Mouse (Mus musculus): ENCODE data around the gene Rnft2. TPM values are rescaled to one million over a fixed set of nuclear protein-coding genes. Genes with fewer than 3 reads are reported as not detected.

Gene Rnft2
- polyA plus RNA-seq, 1 experiment from 2014 or later = 11.9 TPM

GRCm38 (mm10) chr5:118199670-118200069 lies 45.2 kb downstream of the Rnft2 start:
- H3K4me1 ChIP-seq (ENCODE audit: control insufficient read depth, insufficient read depth, low read length) = no peaks in the 10 kb centered on the region
- H3K9me3 ChIP-seq (replicated peaks; ENCODE audit: control insufficient read depth, low read length, poor library complexity, severe bottlenecking) = no peaks in the 10 kb centered on the region
- no peak overlapping the region for H3K27ac ChIP-seq (ENCODE audit: low read length)
- no peak overlapping the region for H3K9ac ChIP-seq (ENCODE audit: low read depth, low read length)
- no peak overlapping the region for H3K4me3 ChIP-seq (ENCODE audit: low read depth, low read length)
- 78% methylated on average over 5 of the region's 5 CpGs for WGBS
- no peak for ATAC-seq
- H3K4me2 ChIP-seq (ENCODE audit: low read length) = no peak overlapping the region
- H3K36me3 ChIP-seq (ENCODE audit: control insufficient read depth, insufficient read depth, low read length) = peaks cover 23% of the 10 kb centered on the region
- no peaks in the 10 kb centered on the region for H3K27me3 ChIP-seq (ENCODE audit: control insufficient read depth, insufficient read depth, low read depth, low read length)

DNA sequence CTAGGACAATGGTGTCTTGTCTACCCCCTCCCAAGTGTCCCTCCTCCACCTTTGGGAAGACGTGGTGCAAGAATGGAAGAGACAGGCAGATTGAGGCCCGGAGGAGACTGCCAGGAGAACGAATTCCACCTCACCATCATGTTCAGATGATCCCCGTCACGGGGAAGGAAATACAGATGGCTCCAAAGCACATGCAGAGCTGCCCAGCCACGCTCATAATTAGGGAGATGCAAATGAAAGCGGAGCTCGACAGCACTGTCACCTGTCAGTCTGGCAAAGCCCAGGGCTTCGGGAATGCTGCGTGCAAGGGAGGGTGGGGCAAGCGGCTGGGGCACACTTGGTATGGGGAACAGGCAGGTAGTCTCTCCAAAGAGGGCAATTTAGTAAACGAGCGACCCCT lies 47.5 kb downstream of the Rnft2 start:
- Histone ChIP-seq H3K9ac (ENCODE audit: low read depth, low read length) (no peak overlapping the region), H3K4me1 (ENCODE audit: control insufficient read depth, insufficient read depth, low read length) (peaks cover 4% of the 10 kb centered on the region), H3K36me3 (ENCODE audit: control insufficient read depth, insufficient read depth, low read length) (peaks cover 19% of the 10 kb centered on the region), H3K27me3 (ENCODE audit: control insufficient read depth, insufficient read depth, low read depth, low read length) (no peaks in the 10 kb centered on the region), H3K9me3 (replicated peaks; ENCODE audit: control insufficient read depth, low read length, poor library complexity, severe bottlenecking) (no peaks in the 10 kb centered on the region), H3K4me3 (ENCODE audit: low read depth, low read length) (no peak overlapping the region), H3K4me2 (ENCODE audit: low read length) (no peak overlapping the region), H3K27ac (ENCODE audit: low read length) (no peak overlapping the region)
- 78% methylated on average over 13 of the region's 13 CpGs for WGBS
- no peak for ATAC-seq

- Histone ChIP-seq H3K36me3 (ENCODE audit: control insufficient read depth, insufficient read depth, low read length) (no peaks in the 10 kb centered on the region), H3K27ac (ENCODE audit: low read length) (no peak overlapping the region), H3K9ac (ENCODE audit: low read depth, low read length) (no peak overlapping the region), H3K27me3 (ENCODE audit: control insufficient read depth, insufficient read depth, low read depth, low read length) (no peaks in the 10 kb centered on the region), H3K4me2 (ENCODE audit: low read length) (no peak overlapping the region), H3K4me3 (ENCODE audit: low read depth, low read length) (no peak overlapping the region), H3K4me1 (ENCODE audit: control insufficient read depth, insufficient read depth, low read length) (peaks cover 13% of the 10 kb centered on the region), H3K9me3 (replicated peaks; ENCODE audit: control insufficient read depth, low read length, poor library complexity, severe bottlenecking) (no peaks in the 10 kb centered on the region)
- ATAC-seq = 0 out of 2 replicates have a peak, but pooled peaks have one; percentile 3
- 19% methylated on average over 18 of the region's 18 CpGs for WGBS
Observed at GRCm38 (mm10) chr5:118192221-118192620, 52.7 kb downstream of the Rnft2 start.

DNA sequence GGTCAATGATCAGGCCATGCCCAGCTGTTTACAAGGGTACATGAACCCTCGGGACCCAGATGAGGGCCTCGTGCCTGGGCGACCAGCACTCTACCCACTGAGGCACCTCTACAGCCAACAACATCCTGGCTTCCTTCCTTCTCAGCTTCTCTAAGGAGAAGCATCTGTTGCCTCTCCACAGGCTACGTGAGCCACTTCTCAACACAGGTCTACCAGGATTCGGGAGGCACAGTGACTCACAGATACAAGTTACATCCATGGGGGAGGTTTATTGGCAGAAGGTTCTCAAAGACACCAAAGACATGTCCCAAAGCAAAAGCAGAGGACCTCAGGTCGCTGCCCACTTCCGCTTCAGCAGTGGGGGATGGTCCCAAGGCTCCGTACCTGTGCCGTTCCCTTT lies 54.4 kb downstream of the Rnft2 start:
- H3K4me2 ChIP-seq (ENCODE audit: low read length) = no peak overlapping the region
- no peaks in the 10 kb centered on the region for H3K36me3 ChIP-seq (ENCODE audit: control insufficient read depth, insufficient read depth, low read length)
- no peak overlapping the region for H3K4me3 ChIP-seq (ENCODE audit: low read depth, low read length)
- no peak overlapping the region for H3K9ac ChIP-seq (ENCODE audit: low read depth, low read length)
- H3K4me1 ChIP-seq (ENCODE audit: control insufficient read depth, insufficient read depth, low read length) = peaks cover 13% of the 10 kb centered on the region
- WGBS = 90% methylated on average over 9 of the region's 9 CpGs
- no peak for ATAC-seq
- H3K9me3 ChIP-seq (replicated peaks; ENCODE audit: control insufficient read depth, low read length, poor library complexity, severe bottlenecking) = no peaks in the 10 kb centered on the region
- H3K27ac ChIP-seq (ENCODE audit: low read length) = no peak overlapping the region
- H3K27me3 ChIP-seq (ENCODE audit: control insufficient read depth, insufficient read depth, low read depth, low read length) = no peaks in the 10 kb centered on the region

GRCm38 (mm10) chr5:118188356-118188755 lies 56.6 kb downstream of the Rnft2 start:
- Histone ChIP-seq H3K9me3 (replicated peaks; ENCODE audit: control insufficient read depth, low read length, poor library complexity, severe bottlenecking) (no peaks in the 10 kb centered on the region), H3K36me3 (ENCODE audit: control insufficient read depth, insufficient read depth, low read length) (no peaks in the 10 kb centered on the region), H3K4me1 (ENCODE audit: control insufficient read depth, insufficient read depth, low read length) (peaks cover 13% of the 10 kb centered on the region), H3K9ac (ENCODE audit: low read depth, low read length) (no peak overlapping the region), H3K27me3 (ENCODE audit: control insufficient read depth, insufficient read depth, low read depth, low read length) (no peaks in the 10 kb centered on the region), H3K4me3 (ENCODE audit: low read depth, low read length) (no peak overlapping the region), H3K27ac (ENCODE audit: low read length) (no peak overlapping the region), H3K4me2 (ENCODE audit: low read length) (no peak overlapping the region)
- no peak for ATAC-seq
- WGBS = 63% methylated on average over 6 of the region's 6 CpGs

- H3K36me3 ChIP-seq (ENCODE audit: control insufficient read depth, insufficient read depth, low read length) = no peaks in the 10 kb centered on the region
- H3K9me3 ChIP-seq (replicated peaks; ENCODE audit: control insufficient read depth, low read length, poor library complexity, severe bottlenecking) = no peaks in the 10 kb centered on the region
- 32% methylated on average over 9 of the region's 9 CpGs for WGBS
- no peaks in the 10 kb centered on the region for H3K27me3 ChIP-seq (ENCODE audit: control insufficient read depth, insufficient read depth, low read depth, low read length)
- ATAC-seq = peak; percentile 57
- H3K9ac ChIP-seq (ENCODE audit: low read depth, low read length) = no peak overlapping the region
- no peak overlapping the region for H3K4me2 ChIP-seq (ENCODE audit: low read length)
- peak overlapping the region; percentile 63 for H3K27ac ChIP-seq (ENCODE audit: low read length)
- no peak overlapping the region for H3K4me3 ChIP-seq (ENCODE audit: low read depth, low read length)
- H3K4me1 ChIP-seq (ENCODE audit: control insufficient read depth, insufficient read depth, low read length) = peaks cover 6% of the 10 kb centered on the region
Observed at GRCm38 (mm10) chr5:118186903-118187633, 57.8 kb downstream of the Rnft2 start.

- no peak for ATAC-seq
- Histone ChIP-seq H3K4me3 (ENCODE audit: low read depth, low read length) (no peak overlapping the region), H3K27me3 (ENCODE audit: control insufficient read depth, insufficient read depth, low read depth, low read length) (peaks cover 11% of the 10 kb centered on the region), H3K4me2 (ENCODE audit: low read length) (no peak overlapping the region), H3K9me3 (replicated peaks; ENCODE audit: control insufficient read depth, low read length, poor library complexity, severe bottlenecking) (peaks cover 7% of the 10 kb centered on the region; the same call in 1 of the 2 replicates), H3K9ac (ENCODE audit: low read depth, low read length) (no peak overlapping the region), H3K4me1 (ENCODE audit: control insufficient read depth, insufficient read depth, low read length) (peaks cover 5% of the 10 kb centered on the region; the same call in 1 of the 2 replicates), H3K27ac (ENCODE audit: low read length) (no peak overlapping the region), H3K36me3 (ENCODE audit: control insufficient read depth, insufficient read depth, low read length) (no peaks in the 10 kb centered on the region)
- WGBS = 67% methylated on average over 7 of the region's 7 CpGs
Observed at GRCm38 (mm10) chr5:118177640-118178039, 67.3 kb downstream of the Rnft2 start.

- no peak overlapping the region for H3K4me3 ChIP-seq (ENCODE audit: low read depth, low read length)
- H3K9me3 ChIP-seq (replicated peaks; ENCODE audit: control insufficient read depth, low read length, poor library complexity, severe bottlenecking) = 0 out of 2 replicates have a peak, but pooled peaks cover 4% of the 10 kb centered on the region
- peak overlapping the region; percentile 17 for H3K9ac ChIP-seq (ENCODE audit: low read depth, low read length)
- WGBS = 15% methylated on average over 2 of the region's 2 CpGs
- no peak for ATAC-seq
- peak overlapping the region; percentile 47; the same call in 1 of the 2 replicates for H3K4me2 ChIP-seq (ENCODE audit: low read length)
- H3K27me3 ChIP-seq (ENCODE audit: control insufficient read depth, insufficient read depth, low read depth, low read length) = peaks cover 26% of the 10 kb centered on the region
- no peaks in the 10 kb centered on the region for H3K36me3 ChIP-seq (ENCODE audit: control insufficient read depth, insufficient read depth, low read length)
- peaks cover 21% of the 10 kb centered on the region for H3K4me1 ChIP-seq (ENCODE audit: control insufficient read depth, insufficient read depth, low read length)
- H3K27ac ChIP-seq (ENCODE audit: low read length) = no peak overlapping the region
Observed at GRCm38 (mm10) chr5:118175137-118175536, 69.8 kb downstream of the Rnft2 start.

DNA sequence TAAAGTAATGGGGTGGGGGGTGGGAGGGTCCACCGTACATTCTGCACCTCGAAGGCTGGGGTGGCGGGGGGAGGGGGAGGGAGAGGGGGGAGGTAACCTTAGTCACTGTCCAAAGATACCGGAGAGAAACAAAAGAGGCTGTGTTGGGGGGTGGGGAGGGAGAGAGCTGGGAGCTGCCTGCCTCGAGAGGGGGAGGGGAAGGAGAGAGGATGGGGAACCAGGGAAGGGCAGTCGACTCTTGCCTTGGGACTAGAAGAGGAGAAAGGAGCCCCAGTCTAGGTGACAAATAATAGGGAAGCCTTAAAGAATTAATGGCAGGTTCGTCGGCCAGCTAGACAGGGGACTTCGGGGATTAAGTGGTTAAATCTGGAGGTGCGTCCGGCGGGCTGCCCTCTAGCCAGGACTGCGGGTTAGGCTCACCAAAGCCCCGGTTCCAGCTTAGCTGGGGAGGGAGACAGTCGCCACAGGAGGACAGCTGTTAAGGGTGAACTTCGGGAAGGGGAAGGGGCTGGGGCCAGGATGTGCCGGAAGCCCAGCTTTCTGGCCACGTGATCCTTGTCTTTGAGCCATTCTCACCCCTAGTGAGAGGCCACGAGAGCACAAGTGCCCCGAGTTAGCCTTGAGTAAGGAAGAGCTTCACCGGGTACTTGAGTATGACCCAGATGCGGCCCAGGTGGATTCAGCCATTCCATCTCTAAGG lies 70.5 kb downstream of the Rnft2 start:
- no peak for ATAC-seq
- Histone ChIP-seq H3K9me3 (replicated peaks; ENCODE audit: control insufficient read depth, low read length, poor library complexity, severe bottlenecking) (0 out of 2 replicates have a peak, but pooled peaks cover 4% of the 10 kb centered on the region), H3K9ac (ENCODE audit: low read depth, low read length) (peak overlapping the region; percentile 17), H3K27ac (ENCODE audit: low read length) (no peak overlapping the region), H3K4me2 (ENCODE audit: low read length) (peak overlapping the region; percentile 47), H3K4me1 (ENCODE audit: control insufficient read depth, insufficient read depth, low read length) (peaks cover 21% of the 10 kb centered on the region), H3K36me3 (ENCODE audit: control insufficient read depth, insufficient read depth, low read length) (no peaks in the 10 kb centered on the region), H3K4me3 (ENCODE audit: low read depth, low read length) (peak overlapping the region; percentile 19), H3K27me3 (ENCODE audit: control insufficient read depth, insufficient read depth, low read depth, low read length) (peaks cover 29% of the 10 kb centered on the region)
- WGBS = under 1% methylated on average over 22 of the region's 22 CpGs

Data from midbrain, embryonic 16.5 days (tissue).